Comparison of ENCODE assay signal across 11 mouse cellular contexts in the genomic region with DNA sequence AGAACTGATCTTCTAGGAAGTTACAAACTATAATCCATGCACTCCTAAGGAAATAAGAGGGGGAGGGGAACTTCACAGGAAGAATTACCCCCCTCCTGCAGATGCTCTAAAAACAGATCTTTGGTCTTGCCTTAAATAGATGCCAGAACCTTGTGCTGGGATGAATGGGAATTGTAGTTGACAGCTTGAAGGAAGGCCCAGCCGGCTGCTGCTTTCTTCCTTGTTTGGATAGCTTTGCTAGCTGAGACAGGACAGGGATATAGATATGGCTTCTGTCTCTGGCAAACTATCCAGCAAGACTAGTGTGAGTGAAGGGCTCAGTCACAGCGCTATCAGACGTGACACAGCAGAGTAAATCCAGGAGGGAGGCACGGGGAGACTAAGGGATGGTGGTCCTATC. TPM values are rescaled to one million over a fixed set of nuclear protein-coding genes. Genes with fewer than 3 reads are reported as not detected.
DNase-seq lines count a peak whose midpoint lies in the region; ATAC-seq and TF ChIP-seq lines count a peak whose summit lies in the region.
"Had no signal": no experiment of that assay in that cellular context is flagged by ENCODE, and none has a peak within 500 bp of the region (broad histone marks: within the 10 kb centered on the region; RNA-seq: fewer than 3 reads in every experiment).

No protein-coding gene starts in this region.

- peak overlapping the region; percentile 51 for H3K27ac ChIP-seq in forebrain, embryonic 10.5 days
- no peak overlapping the region for H3K27ac ChIP-seq in forebrain, embryonic 11.5 days (ENCODE audit: low read depth, low read length)
- H3K27ac ChIP-seq in lung, postnatal 0 days (ENCODE audit: low read length): peak overlapping the region; percentile 52
- peak overlapping the region; percentile 10; the same call in 1 of the 2 replicates for H3K27ac ChIP-seq in hindbrain, embryonic 16.5 days (ENCODE audit: low read depth, low read length)
- peak overlapping the region; percentile 52; the same call in 1 of the 2 replicates for H3K27ac ChIP-seq in stomach, embryonic 14.5 days (ENCODE audit: low read length)

- TF ChIP-seq CTCF in lung, postnatal 0 days (IDR thresholded peaks at IDR 0.05): no peak
- no peak for TF ChIP-seq CTCF in lung, adult 2 months (IDR thresholded peaks at IDR 0.05; ENCODE audit: insufficient read depth, low read length)

- H3K9me3 ChIP-seq in forebrain, embryonic 10.5 days: no peaks in the 10 kb centered on the region
- H3K9me3 ChIP-seq in forebrain, embryonic 11.5 days (ENCODE audit: control insufficient read depth, low read length): no peaks in the 10 kb centered on the region
- H3K9me3 ChIP-seq in lung, postnatal 0 days (ENCODE audit: low read length): no peaks in the 10 kb centered on the region
- H3K9me3 ChIP-seq in hindbrain, embryonic 16.5 days (ENCODE audit: control insufficient read depth, low read length): no peaks in the 10 kb centered on the region
- H3K9me3 ChIP-seq in stomach, embryonic 14.5 days (ENCODE audit: control insufficient read depth, low read depth, low read length): no peaks in the 10 kb centered on the region

- no peak overlapping the region for H3K9ac ChIP-seq in forebrain, embryonic 11.5 days (ENCODE audit: low read length)
- H3K9ac ChIP-seq in lung, postnatal 0 days (replicated peaks; ENCODE audit: low read depth): no peak overlapping the region
- no peak overlapping the region for H3K9ac ChIP-seq in hindbrain, embryonic 16.5 days (ENCODE audit: low read depth, low read length)
- H3K9ac ChIP-seq in stomach, embryonic 14.5 days (replicated peaks; ENCODE audit: low read depth, low read length): no peak overlapping the region

- H3K36me3 ChIP-seq in forebrain, embryonic 10.5 days (replicated peaks): peaks cover 70% of the 10 kb centered on the region
- no peaks in the 10 kb centered on the region; the same call in 1 of the 2 replicates for H3K36me3 ChIP-seq in forebrain, embryonic 11.5 days (ENCODE audit: control insufficient read depth, insufficient read depth, low read length)
- no peaks in the 10 kb centered on the region for H3K36me3 ChIP-seq in lung, postnatal 0 days (ENCODE audit: insufficient read depth, low read length)
- no peaks in the 10 kb centered on the region for H3K36me3 ChIP-seq in hindbrain, embryonic 16.5 days (ENCODE audit: control insufficient read depth, insufficient read depth, low read length)
- no peaks in the 10 kb centered on the region for H3K36me3 ChIP-seq in stomach, embryonic 14.5 days (ENCODE audit: control insufficient read depth, insufficient read depth, low read length)

- no peak for DNase-seq in forebrain, embryonic 10.5 days (ENCODE audit: extremely low spot score, low spot score)
- no peak for DNase-seq in forebrain, embryonic 11.5 days (ENCODE audit: low spot score)
- no peak for DNase-seq in lung, postnatal 0 days (ENCODE audit: low spot score)
- no peak for DNase-seq in lung, adult 2 months
- no peak for DNase-seq in adrenal gland, postnatal 36 days
- DNase-seq in spleen, postnatal 4 days (ENCODE audit: low spot score in 2 of 2): no peak
- DNase-seq: cerebellum, postnatal 36 days; gastrocnemius, postnatal 10 days had no signal

- no peak for TF ChIP-seq EP300 in lung, postnatal 0 days (IDR thresholded peaks at IDR 0.05)

- ATAC-seq in forebrain, embryonic 11.5 days (replicated peaks; ENCODE audit: low FRiP score): no peak
- ATAC-seq in lung, postnatal 0 days: no peak
- no peak for ATAC-seq in hindbrain, embryonic 16.5 days
- no peak for ATAC-seq in stomach, embryonic 14.5 days (ENCODE audit: insufficient number of reproducible peaks, insufficient read depth, low FRiP score, low read depth)

- TF ChIP-seq POLR2A in lung, adult 2 months (IDR thresholded peaks at IDR 0.05; ENCODE audit: borderline replicate concordance, extremely low read depth, low read depth, low read length): no peak

- 60% methylated on average over 4 of the region's 4 CpGs for WGBS in forebrain, embryonic 10.5 days
- WGBS in forebrain, embryonic 11.5 days: 64% methylated on average over 4 of the region's 4 CpGs
- WGBS in lung, postnatal 0 days: 43% methylated on average over 4 of the region's 4 CpGs
- WGBS in lung, adult 2 months: 44% methylated on average over 4 of the region's 4 CpGs
- 55% methylated on average over 4 of the region's 4 CpGs for WGBS in hindbrain, embryonic 16.5 days
- WGBS in stomach, embryonic 14.5 days: 48% methylated on average over 4 of the region's 4 CpGs

- no peak overlapping the region for H3K4me2 ChIP-seq in forebrain, embryonic 11.5 days (ENCODE audit: low read depth, low read length, severe bottlenecking)
- H3K4me2 ChIP-seq in lung, postnatal 0 days (replicated peaks; ENCODE audit: low read depth, low read length): peak overlapping the region; percentile 42
- peak overlapping the region; percentile 8; the same call in 1 of the 2 replicates for H3K4me2 ChIP-seq in hindbrain, embryonic 16.5 days (ENCODE audit: low read length)
- H3K4me2 ChIP-seq in stomach, embryonic 14.5 days (replicated peaks; ENCODE audit: low read depth, low read length): peak overlapping the region; percentile 15; the same call in 1 of the 2 replicates

- no peaks in the 10 kb centered on the region for H3K27me3 ChIP-seq in forebrain, embryonic 10.5 days (ENCODE audit: poor library complexity, severe bottlenecking)
- no peaks in the 10 kb centered on the region for H3K27me3 ChIP-seq in forebrain, embryonic 11.5 days (ENCODE audit: control insufficient read depth, insufficient read depth, low read length)
- no peaks in the 10 kb centered on the region for H3K27me3 ChIP-seq in lung, postnatal 0 days (replicated peaks; ENCODE audit: insufficient read depth, low read length)
- H3K27me3 ChIP-seq in hindbrain, embryonic 16.5 days (replicated peaks; ENCODE audit: control insufficient read depth, insufficient read depth, low read length): no peaks in the 10 kb centered on the region
- H3K27me3 ChIP-seq in stomach, embryonic 14.5 days (ENCODE audit: control insufficient read depth, insufficient read depth, low read length): no peaks in the 10 kb centered on the region

- no peak overlapping the region for H3K4me3 ChIP-seq in forebrain, embryonic 10.5 days
- H3K4me3 ChIP-seq in forebrain, embryonic 11.5 days (ENCODE audit: low read depth, low read length): no peak overlapping the region
- peak overlapping the region; percentile 17; the same call in 1 of the 2 replicates for H3K4me3 ChIP-seq in lung, postnatal 0 days (ENCODE audit: low read depth, low read length)
- H3K4me3 ChIP-seq in lung, adult 2 months (replicated peaks; ENCODE audit: extremely low read depth, low read depth, low read length): no peak overlapping the region
- no peak overlapping the region for H3K4me3 ChIP-seq in hindbrain, embryonic 16.5 days (ENCODE audit: low read length)
- H3K4me3 ChIP-seq in stomach, embryonic 14.5 days (ENCODE audit: low read depth, low read length): no peak overlapping the region; the same call in 1 of the 2 replicates

- peaks cover 70% of the 10 kb centered on the region for H3K4me1 ChIP-seq in forebrain, embryonic 10.5 days
- H3K4me1 ChIP-seq in forebrain, embryonic 11.5 days (replicated peaks; ENCODE audit: control insufficient read depth, insufficient read depth, low read length): peaks cover 21% of the 10 kb centered on the region
- H3K4me1 ChIP-seq in lung, postnatal 0 days (ENCODE audit: insufficient read depth, low read depth, low read length): peaks cover 23% of the 10 kb centered on the region; the same call in 1 of the 2 replicates
- peaks cover 27% of the 10 kb centered on the region for H3K4me1 ChIP-seq in lung, adult 2 months (ENCODE audit: control insufficient read depth, insufficient read depth, low read length)
- H3K4me1 ChIP-seq in hindbrain, embryonic 16.5 days (ENCODE audit: control insufficient read depth, insufficient read depth, low read depth, low read length): peaks cover 33% of the 10 kb centered on the region
- H3K4me1 ChIP-seq in stomach, embryonic 14.5 days (ENCODE audit: control insufficient read depth, insufficient read depth, low read length): peaks cover 28% of the 10 kb centered on the region

RNA-seq across cellular contexts. Expression of a gene that starts 34.2 kb away (rescaled TPM):
- 0.07 and 0.10 TPM in 2 replicates for polyA plus RNA-seq in forebrain, embryonic 10.5 days (2016; fragmentation: Nextera tagmentation; extraction: Ambion mirVana)
- 0.19 TPM in 1 of 2 replicates, not detected in the other for polyA plus RNA-seq in forebrain, embryonic 11.5 days (2014; fragmentation: Nextera tagmentation; extraction: Ambion mirVana)
- 0.45 and 0.77 TPM in 2 replicates for polyA plus RNA-seq in lung, postnatal 0 days (2015; fragmentation: Nextera tagmentation; extraction: Ambion mirVana)
- 1.2 and 2.0 TPM in 2 replicates for polyA plus RNA-seq in lung, adult 2 months (2012; rRNA removed)
- polyA plus RNA-seq in hindbrain, embryonic 16.5 days (2015; fragmentation: Nextera tagmentation; extraction: Ambion mirVana): 0.13 and 0.19 TPM in 2 replicates
- 0.33 and 0.73 TPM in 2 replicates for polyA plus RNA-seq in stomach, embryonic 14.5 days (2014; fragmentation: Nextera tagmentation; extraction: Ambion mirVana)
- total RNA-seq in adrenal gland, postnatal 36 days (2021): 1 to 10 TPM; 5.5 to 5.9 TPM
- polyA plus RNA-seq: neural tube, embryonic 11.5 days had no signal

RNA-seq across cellular contexts. Expression of a gene that starts 50.7 kb away (rescaled TPM):
- 24.7 and 25.8 TPM in 2 replicates for polyA plus RNA-seq in forebrain, embryonic 10.5 days (2016; fragmentation: Nextera tagmentation; extraction: Ambion mirVana)
- polyA plus RNA-seq in forebrain, embryonic 11.5 days (2014; fragmentation: Nextera tagmentation; extraction: Ambion mirVana): 26.3 and 27.3 TPM in 2 replicates
- polyA plus RNA-seq in lung, postnatal 0 days (2015; fragmentation: Nextera tagmentation; extraction: Ambion mirVana): 7.7 and 9.9 TPM in 2 replicates
- polyA plus RNA-seq in lung, adult 2 months (2012; rRNA removed): 7.6 and 9.1 TPM in 2 replicates
- 20.0 and 20.8 TPM in 2 replicates for polyA plus RNA-seq in hindbrain, embryonic 16.5 days (2015; fragmentation: Nextera tagmentation; extraction: Ambion mirVana)
- 22.3 and 24.0 TPM in 2 replicates for polyA plus RNA-seq in stomach, embryonic 14.5 days (2014; fragmentation: Nextera tagmentation; extraction: Ambion mirVana)
- 10 to 100 TPM; 37.9 to 43.6 TPM for total RNA-seq in adrenal gland, postnatal 36 days (2021)
